Mouse (Mus musculus) megakaryocyte, embryonic 14.5 days (primary cell): ENCODE measurements around the gene 4930544D05Rik.

ENCODE experiments used
- FLI1 ChIP-seq: IDR thresholded peaks from 2 replicates; pipeline ENCODE4 v1.6.1; 2012; ENCODE audit warnings: low read length, inconsistent platforms, mixed read lengths
- GATA1 ChIP-seq: IDR thresholded peaks from 3 replicates; pipeline ENCODE4 v1.6.1; 2012; ENCODE audit warnings: mixed read lengths, low read length, inconsistent platforms, borderline replicate concordance

DNA sequence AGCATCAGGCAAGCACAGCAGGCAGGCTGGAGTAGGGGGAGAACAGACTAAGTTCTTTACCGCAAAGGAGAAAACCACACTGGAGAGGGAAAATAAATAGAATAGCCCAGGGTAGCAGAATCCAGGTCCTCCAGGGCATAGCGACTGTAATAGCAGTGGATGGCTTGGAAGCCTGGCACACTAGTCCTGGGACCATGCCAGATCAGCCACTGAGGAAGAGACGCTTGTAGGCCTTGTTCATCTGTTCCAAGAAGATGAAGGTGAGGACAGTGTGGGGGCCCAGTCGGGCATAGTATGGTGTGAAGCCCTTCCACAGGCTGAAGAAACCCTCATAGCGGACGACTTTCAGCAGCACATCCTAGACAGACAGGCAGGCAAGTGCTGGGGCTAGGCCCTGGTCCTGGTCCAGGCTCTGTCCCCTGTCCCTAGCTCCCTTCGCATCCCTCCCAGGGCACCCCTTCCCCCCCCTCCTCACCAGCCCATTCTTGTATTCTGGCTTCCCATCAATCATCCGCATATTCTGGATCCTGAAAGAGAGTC, 29.0 kb downstream of the 4930544D05Rik start:
- TF ChIP-seq FLI1: no peak
- TF ChIP-seq GATA1: no peak
